Mouse (Mus musculus): ENCODE measurements around the gene Akap6. TPM values are rescaled to one million over a fixed set of nuclear protein-coding genes. Genes with fewer than 3 reads are reported as not detected.

Gene Akap6
- total and polyA plus RNA-seq, 2 experiments: 0.01 to 0.09 TPM

GRCm38 (mm10) chr12:52739326-52739725 lies 40.1 kb downstream of the Akap6 start:
- DNase-seq (ENCODE audit: extremely low read depth, low read depth, low spot score): no peak
- 85% methylated on average over 3 of the region's 3 CpGs for WGBS
- H3K9ac ChIP-seq (ENCODE audit: low read depth, low read length): no peak overlapping the region
- no peaks in the 10 kb centered on the region for H3K36me3 ChIP-seq (ENCODE audit: control insufficient read depth, insufficient read depth, low read length)
- no peaks in the 10 kb centered on the region for H3K79me2 ChIP-seq (ENCODE audit: control insufficient read depth, insufficient read depth, low read length)
- H3K4me3 ChIP-seq (ENCODE audit: insufficient read depth, low read depth, low read length): no peak overlapping the region
- H3K4me1 ChIP-seq (ENCODE audit: control insufficient read depth, insufficient read depth, low read length): no peaks in the 10 kb centered on the region
- no peaks in the 10 kb centered on the region for H3K27me3 ChIP-seq (ENCODE audit: control insufficient read depth, insufficient read depth, low read length)
- no peak for TF ChIP-seq CTCF (IDR thresholded peaks at IDR 0.05; ENCODE audit: low read depth, low read length)
- no peak for TF ChIP-seq POLR2A (IDR thresholded peaks at IDR 0.05; ENCODE audit: extremely low read depth, insufficient read depth, low read length)
- H3K27ac ChIP-seq (replicated peaks; ENCODE audit: insufficient read depth, low read depth, low read length): no peak overlapping the region

- TF ChIP-seq CTCF (IDR thresholded peaks at IDR 0.05; ENCODE audit: low read depth, low read length) (no peak), POLR2A (IDR thresholded peaks at IDR 0.05; ENCODE audit: extremely low read depth, insufficient read depth, low read length) (no peak)
- H3K27ac ChIP-seq (replicated peaks; ENCODE audit: insufficient read depth, low read depth, low read length): no peak overlapping the region
- no peak for DNase-seq (ENCODE audit: extremely low read depth, low read depth, low spot score)
- no peaks in the 10 kb centered on the region for H3K79me2 ChIP-seq (ENCODE audit: control insufficient read depth, insufficient read depth, low read length)
- WGBS: 91% methylated on average over 5 of the region's 5 CpGs
- no peaks in the 10 kb centered on the region for H3K4me1 ChIP-seq (ENCODE audit: control insufficient read depth, insufficient read depth, low read length)
- H3K27me3 ChIP-seq (ENCODE audit: control insufficient read depth, insufficient read depth, low read length): no peaks in the 10 kb centered on the region
- no peaks in the 10 kb centered on the region for H3K36me3 ChIP-seq (ENCODE audit: control insufficient read depth, insufficient read depth, low read length)
- H3K4me3 ChIP-seq (ENCODE audit: insufficient read depth, low read depth, low read length): no peak overlapping the region
- no peak overlapping the region for H3K9ac ChIP-seq (ENCODE audit: low read depth, low read length)
Observed at GRCm38 (mm10) chr12:52741801-52742200, 42.6 kb downstream of the Akap6 start.

- Histone ChIP-seq H3K36me3 (ENCODE audit: control insufficient read depth, insufficient read depth, low read length) (no peaks in the 10 kb centered on the region), H3K79me2 (ENCODE audit: control insufficient read depth, insufficient read depth, low read length) (no peaks in the 10 kb centered on the region), H3K27ac (replicated peaks; ENCODE audit: insufficient read depth, low read depth, low read length) (no peak overlapping the region), H3K27me3 (ENCODE audit: control insufficient read depth, insufficient read depth, low read length) (no peaks in the 10 kb centered on the region), H3K9ac (ENCODE audit: low read depth, low read length) (no peak overlapping the region), H3K4me1 (ENCODE audit: control insufficient read depth, insufficient read depth, low read length) (no peaks in the 10 kb centered on the region), H3K4me3 (ENCODE audit: insufficient read depth, low read depth, low read length) (no peak overlapping the region)
- no peak for TF ChIP-seq CTCF (IDR thresholded peaks at IDR 0.05; ENCODE audit: low read depth, low read length)
- no peak for TF ChIP-seq POLR2A (IDR thresholded peaks at IDR 0.05; ENCODE audit: extremely low read depth, insufficient read depth, low read length)
- 65% methylated on average over 12 of the region's 12 CpGs for WGBS
- DNase-seq (ENCODE audit: extremely low read depth, low read depth, low spot score): no peak
Observed at GRCm38 (mm10) chr12:52750006-52750405, 50.8 kb downstream of the Akap6 start.

- Histone ChIP-seq H3K4me3 (ENCODE audit: insufficient read depth, low read depth, low read length) (no peak overlapping the region), H3K9ac (ENCODE audit: low read depth, low read length) (no peak overlapping the region), H3K79me2 (ENCODE audit: control insufficient read depth, insufficient read depth, low read length) (no peaks in the 10 kb centered on the region), H3K36me3 (ENCODE audit: control insufficient read depth, insufficient read depth, low read length) (no peaks in the 10 kb centered on the region), H3K4me1 (ENCODE audit: control insufficient read depth, insufficient read depth, low read length) (no peaks in the 10 kb centered on the region), H3K27ac (replicated peaks; ENCODE audit: insufficient read depth, low read depth, low read length) (no peak overlapping the region), H3K27me3 (ENCODE audit: control insufficient read depth, insufficient read depth, low read length) (no peaks in the 10 kb centered on the region)
- WGBS: 77% methylated on average over 2 of the region's 2 CpGs
- TF ChIP-seq CTCF (IDR thresholded peaks at IDR 0.05; ENCODE audit: low read depth, low read length) (no peak), POLR2A (IDR thresholded peaks at IDR 0.05; ENCODE audit: extremely low read depth, insufficient read depth, low read length) (no peak)
- no peak for DNase-seq (ENCODE audit: extremely low read depth, low read depth, low spot score)
Observed at GRCm38 (mm10) chr12:52755649-52756048, 56.5 kb downstream of the Akap6 start.

GRCm38 (mm10) chr12:52757881-52758280 lies 58.7 kb downstream of the Akap6 start:
- Histone ChIP-seq H3K4me1 (ENCODE audit: control insufficient read depth, insufficient read depth, low read length) (no peaks in the 10 kb centered on the region), H3K27ac (replicated peaks; ENCODE audit: insufficient read depth, low read depth, low read length) (no peak overlapping the region), H3K4me3 (ENCODE audit: insufficient read depth, low read depth, low read length) (no peak overlapping the region), H3K36me3 (ENCODE audit: control insufficient read depth, insufficient read depth, low read length) (no peaks in the 10 kb centered on the region), H3K9ac (ENCODE audit: low read depth, low read length) (no peak overlapping the region), H3K27me3 (ENCODE audit: control insufficient read depth, insufficient read depth, low read length) (no peaks in the 10 kb centered on the region), H3K79me2 (ENCODE audit: control insufficient read depth, insufficient read depth, low read length) (no peaks in the 10 kb centered on the region)
- no peak for DNase-seq (ENCODE audit: extremely low read depth, low read depth, low spot score)
- 50% methylated on average over 4 of the region's 4 CpGs for WGBS
- TF ChIP-seq CTCF (IDR thresholded peaks at IDR 0.05; ENCODE audit: low read depth, low read length) (no peak), POLR2A (IDR thresholded peaks at IDR 0.05; ENCODE audit: extremely low read depth, insufficient read depth, low read length) (no peak)

- Histone ChIP-seq H3K9ac (ENCODE audit: low read depth, low read length) (no peak overlapping the region), H3K36me3 (ENCODE audit: control insufficient read depth, insufficient read depth, low read length) (no peaks in the 10 kb centered on the region), H3K79me2 (ENCODE audit: control insufficient read depth, insufficient read depth, low read length) (no peaks in the 10 kb centered on the region), H3K27me3 (ENCODE audit: control insufficient read depth, insufficient read depth, low read length) (no peaks in the 10 kb centered on the region), H3K27ac (replicated peaks; ENCODE audit: insufficient read depth, low read depth, low read length) (no peak overlapping the region), H3K4me3 (ENCODE audit: insufficient read depth, low read depth, low read length) (no peak overlapping the region), H3K4me1 (ENCODE audit: control insufficient read depth, insufficient read depth, low read length) (no peaks in the 10 kb centered on the region)
- DNase-seq (ENCODE audit: extremely low read depth, low read depth, low spot score): no peak
- WGBS: 69% methylated on average over 2 of the region's 2 CpGs
- no peak for TF ChIP-seq CTCF (IDR thresholded peaks at IDR 0.05; ENCODE audit: low read depth, low read length)
Observed at GRCm38 (mm10) chr12:52764046-52764445, 64.9 kb downstream of the Akap6 start.

Data from liver, adult 2 months (tissue).